ENCODE assay signal across 9 mouse cellular contexts in genomic region chr7:111720511-111721307, GRCm38 (mm10). TPM values are rescaled to one million over a fixed set of nuclear protein-coding genes. Genes with fewer than 3 reads are reported as not detected.
DNase-seq lines count a peak whose midpoint lies in the region; ATAC-seq and TF ChIP-seq lines count a peak whose summit lies in the region.
"Had no signal": no experiment of that assay in that cellular context is flagged by ENCODE, and none has a peak within 500 bp of the region (broad histone marks: within the 10 kb centered on the region; RNA-seq: fewer than 3 reads in every experiment).

No protein-coding gene starts in this region.

- H3K4me3 ChIP-seq in brown adipose tissue, adult 24 weeks (ENCODE audit: insufficient read depth, low read depth, low read length) = no peak overlapping the region
- H3K4me3 ChIP-seq in heart, postnatal 0 days (ENCODE audit: low read depth, low read length) = no peak overlapping the region
- H3K4me3 ChIP-seq in stomach, embryonic 15.5 days (replicated peaks) = no peak overlapping the region
- H3K4me3 ChIP-seq: limb, embryonic 12.5 days had no signal

- H3K36me3 ChIP-seq in heart, postnatal 0 days (replicated peaks; ENCODE audit: control insufficient read depth, insufficient read depth, low read length) = no peaks in the 10 kb centered on the region
- no peaks in the 10 kb centered on the region for H3K36me3 ChIP-seq in stomach, embryonic 15.5 days
- H3K36me3 ChIP-seq: limb, embryonic 12.5 days had no signal

- intact Hi-C loops in left cerebral cortex, postnatal 14 days (cut with DNase I) = loop anchor here (5.0 kb wide), 1 partner anchor 57 kb away; the partner anchor contains the start of gene Galnt18

- no peak overlapping the region for H3K9ac ChIP-seq in heart, postnatal 0 days (replicated peaks; ENCODE audit: low read depth, low read length)
- H3K9ac ChIP-seq in stomach, embryonic 15.5 days = no peak overlapping the region
- H3K9ac ChIP-seq: limb, embryonic 12.5 days had no signal

- no peak for TF ChIP-seq EP300 in heart, postnatal 0 days (IDR thresholded peaks at IDR 0.05; ENCODE audit: low read depth)

- no peak for ATAC-seq in heart, postnatal 0 days (ENCODE audit: insufficient read depth, low read depth)
- ATAC-seq in stomach, embryonic 15.5 days (ENCODE audit: insufficient read depth, low FRiP score, low read depth) = no peak

- peaks cover 44% of the 10 kb centered on the region for H3K4me1 ChIP-seq in brown adipose tissue, adult 24 weeks (ENCODE audit: control insufficient read depth, insufficient read depth, insufficient read length, low read length)
- H3K4me1 ChIP-seq in heart, postnatal 0 days (ENCODE audit: control insufficient read depth, insufficient read depth) = peaks cover 16% of the 10 kb centered on the region
- peaks cover 20% of the 10 kb centered on the region; the same call in 1 of the 2 replicates for H3K4me1 ChIP-seq in stomach, embryonic 15.5 days

- no peak overlapping the region for H3K4me2 ChIP-seq in heart, postnatal 0 days (ENCODE audit: low read depth, low read length)
- H3K4me2 ChIP-seq in stomach, embryonic 15.5 days = no peak overlapping the region
- H3K4me2 ChIP-seq: limb, embryonic 12.5 days had no signal

- 38% methylated on average over 8 of the region's 8 CpGs for WGBS in heart, postnatal 0 days
- WGBS in stomach, embryonic 15.5 days = 60% methylated on average over 8 of the region's 8 CpGs

- DNase-seq in cerebellum, postnatal 14 days = peak; percentile 36 to 44
- DNase-seq in cerebellum, postnatal 36 days = no peak
- no peak for DNase-seq in heart, postnatal 0 days (ENCODE audit: low spot score)
- peak; percentile 72 to 75 for DNase-seq in left cerebral cortex, postnatal 14 days (ENCODE audit: low spot score in 2 of 2)
- no peak for DNase-seq in adrenal gland, adult 2 months
- DNase-seq in kidney, postnatal 25 days = no peak

- H3K9me3 ChIP-seq in heart, postnatal 0 days (replicated peaks; ENCODE audit: control insufficient read depth, low read length) = no peaks in the 10 kb centered on the region
- no peaks in the 10 kb centered on the region for H3K9me3 ChIP-seq in stomach, embryonic 15.5 days
- H3K9me3 ChIP-seq: limb, embryonic 12.5 days had no signal

- TF ChIP-seq CTCF in heart, postnatal 0 days (IDR thresholded peaks at IDR 0.05; ENCODE audit: low read depth) = no peak

- peak overlapping the region; percentile 4 for H3K27ac ChIP-seq in brown adipose tissue, adult 24 weeks (replicated peaks; ENCODE audit: low read depth, low read length)
- H3K27ac ChIP-seq in heart, postnatal 0 days (ENCODE audit: low read depth) = peak overlapping the region; percentile 73
- H3K27ac ChIP-seq in stomach, embryonic 15.5 days = peak overlapping the region; percentile 73
- H3K27ac ChIP-seq: limb, embryonic 12.5 days had no signal

- no peaks in the 10 kb centered on the region for H3K27me3 ChIP-seq in heart, postnatal 0 days (ENCODE audit: control insufficient read depth, insufficient read depth, low read length)
- H3K27me3 ChIP-seq in stomach, embryonic 15.5 days (replicated peaks) = no peaks in the 10 kb centered on the region
- H3K27me3 ChIP-seq: limb, embryonic 12.5 days had no signal

RNA-seq across cellular contexts. Expression of gene Galnt18, which starts 59.1 kb away (rescaled TPM):
- 6.1 and 7.7 TPM in 2 replicates for polyA plus RNA-seq in brown adipose tissue, adult 24 weeks (2012; ENCODE audit: insufficient read depth, insufficient read length, missing spikeins)
- total RNA-seq in heart, postnatal 0 days (2014; rRNA removed; ENCODE audit: low replicate concordance) = 16.7 and 27.1 TPM in 2 replicates
- 16.5 and 17.0 TPM in 2 replicates for polyA plus RNA-seq in heart, postnatal 0 days (2015; fragmentation: Nextera tagmentation; extraction: Ambion mirVana)
- total RNA-seq in left cerebral cortex, postnatal 14 days (2021) = 10 to 100 TPM; 47.6 to 55.3 TPM
- 29.3 and 32.2 TPM in 2 replicates for polyA plus RNA-seq in stomach, embryonic 15.5 days (2015; fragmentation: Nextera tagmentation; extraction: Ambion mirVana)
- 10 to 100 TPM; 11.6 to 18.3 TPM for total RNA-seq in adrenal gland, adult 2 months (2021)
- 20.5 and 22.3 TPM in 2 replicates for polyA plus RNA-seq in adrenal gland, adult 2 months (2012; rRNA removed)

Comparison
In these comparisons a context has a peak if more than half of its experiments do, and no peak if none do; other contexts are left out.
1. DNase-seq: peak in cerebellum, postnatal 14 days (2 of 2) and left cerebral cortex, postnatal 14 days (2 of 2); none in cerebellum, postnatal 36 days (0 of 2), heart, postnatal 0 days (single experiment), adrenal gland, adult 2 months (single experiment) and kidney, postnatal 25 days (0 of 2).
2. H3K27ac ChIP-seq: peak in every context shown above with its lines; median percentile 73 in heart, postnatal 0 days; 73 in stomach, embryonic 15.5 days; 4 in brown adipose tissue, adult 24 weeks.